Mouse (Mus musculus) midbrain, embryonic 12.5 days (tissue): ENCODE measurements around the gene Gtsf1. TPM values are rescaled to one million over a fixed set of nuclear protein-coding genes. Genes with fewer than 3 reads are reported as not detected.

ENCODE experiments used
- ATAC-seq: fragments of 200-750 bp; cut with Nextera tagmentation; 2 replicates; pipeline ENCODE4 v1.8.0; 2017; ENCODE audit warnings: low read depth, moderate TSS enrichment, moderate library complexity; ENCODE audit not compliant: low FRiP score
- H3K27ac ChIP-seq: fragments of 300-500 bp; sonication (generic); replicated peaks from 2 replicates; pipeline ENCODE4 v1.5.1; 2016; ENCODE audit warnings: mild to moderate bottlenecking
- H3K27me3 ChIP-seq: fragments of 300-500 bp; sonication (generic); 2 replicates; pipeline ENCODE4 v1.6.1; 2016; ENCODE audit warnings: mild to moderate bottlenecking
- H3K36me3 ChIP-seq: fragments of 300-500 bp; sonication (generic); 2 replicates; pipeline ENCODE4 v1.6.1; 2016
- H3K4me1 ChIP-seq: fragments of 300-500 bp; sonication (generic); 2 replicates; pipeline ENCODE4 v1.6.1; 2016
- H3K4me2 ChIP-seq: fragments of 300-500 bp; sonication (generic); replicated peaks from 2 replicates; pipeline ENCODE4 v1.6.1; 2016; ENCODE audit warnings: mild to moderate bottlenecking, moderate library complexity
- H3K4me3 ChIP-seq: fragments of 300-500 bp; sonication (generic); 2 replicates; pipeline ENCODE4 v1.5.1; 2016; ENCODE audit warnings: mild to moderate bottlenecking
- H3K9ac ChIP-seq: fragments of 300-500 bp; sonication (generic); replicated peaks from 2 replicates; pipeline ENCODE4 v1.6.1; 2016; ENCODE audit warnings: mild to moderate bottlenecking, moderate library complexity
- H3K9me3 ChIP-seq: fragments of 300-500 bp; sonication (generic); 2 replicates; pipeline ENCODE4 v1.6.1; 2016; ENCODE audit warnings: mild to moderate bottlenecking
- WGBS: fragments of 180-500 bp; shearing (Covaris S2); methylation state at CpG from one replicate; pipeline ENCODE4 v1.1.7; 2016; 5-methylcytosine and 5-hydroxymethylcytosine counted together
- polyA plus RNA-seq: library from polyadenylated mRNA; unstranded; fragments of >200 nt; fragmentation: Nextera tagmentation; extraction: Ambion mirVana; gene quantifications from 2 replicates; pipeline ENCODE4 v1.2.1, GENCODE M21; 2016

The Gtsf1 gene
- polyA plus RNA-seq, 1 experiment from 2014 or later: not detected

DNA sequence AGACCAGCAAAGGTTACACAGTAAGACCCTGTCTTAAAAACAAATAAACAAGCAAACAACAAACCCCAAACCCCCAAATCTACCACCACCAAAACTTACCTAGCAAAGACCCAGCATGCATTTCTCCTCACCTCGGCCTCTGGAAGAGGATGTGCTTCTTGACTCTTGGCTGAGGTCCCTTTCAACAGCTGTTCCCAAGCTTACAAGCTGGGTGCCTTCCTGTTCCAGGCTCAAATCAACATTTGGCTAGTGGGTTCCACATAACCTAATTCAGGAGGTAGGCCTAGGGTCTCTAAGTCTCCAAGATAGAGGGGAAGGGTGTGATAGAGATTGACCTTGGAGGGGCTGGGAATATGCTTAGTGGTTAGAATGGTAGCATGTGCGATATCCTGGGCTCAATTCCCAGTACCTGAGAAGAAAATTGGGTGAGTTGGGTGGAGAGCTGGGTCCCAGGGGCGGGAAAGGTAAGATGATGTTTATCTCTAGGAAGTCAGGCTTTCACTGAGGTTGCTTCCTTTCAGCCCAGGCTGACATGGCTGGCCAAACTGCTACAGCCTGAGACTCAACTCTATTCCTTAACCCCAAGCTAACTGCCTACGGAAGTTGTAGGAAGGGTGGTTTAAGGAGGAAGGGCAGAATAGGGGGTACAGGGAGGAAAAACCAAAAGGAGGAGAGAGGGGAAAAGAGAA lies 55.0 kb downstream of the Gtsf1 start:
- Histone ChIP-seq H3K9me3 (no peaks in the 10 kb centered on the region), H3K4me1 (no peaks in the 10 kb centered on the region; the same call in 1 of the 2 replicates), H3K27me3 (no peaks in the 10 kb centered on the region), H3K27ac (no peak overlapping the region), H3K4me2 (no peak overlapping the region), H3K4me3 (no peak overlapping the region), H3K36me3 (no peaks in the 10 kb centered on the region), H3K9ac (no peak overlapping the region)
- 90% methylated on average over 4 of the region's 4 CpGs for WGBS
- ATAC-seq: no peak

DNA sequence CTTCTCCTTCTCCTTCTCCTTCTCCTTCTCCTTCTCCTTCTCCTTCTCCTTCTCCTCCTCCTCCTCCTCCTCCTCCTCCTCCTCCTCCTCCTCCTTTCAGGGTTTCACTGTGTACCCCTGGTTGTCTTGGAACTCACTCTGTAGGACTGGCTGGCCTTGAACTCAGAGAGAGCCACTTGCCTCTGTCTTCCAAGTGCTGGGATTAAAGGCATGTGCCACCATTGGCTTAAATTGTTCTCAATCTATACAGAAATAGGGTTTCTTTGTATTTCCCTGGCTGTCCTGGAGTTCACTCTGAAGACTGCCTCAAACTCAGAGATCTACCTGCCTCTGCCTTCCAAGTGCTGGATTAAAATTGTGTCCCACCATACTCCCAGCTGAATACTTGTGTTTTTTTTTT lies 57.8 kb downstream of the Gtsf1 start:
- H3K27ac ChIP-seq: no peak overlapping the region
- H3K36me3 ChIP-seq: no peaks in the 10 kb centered on the region
- ATAC-seq: no peak
- no peaks in the 10 kb centered on the region; the same call in 1 of the 2 replicates for H3K27me3 ChIP-seq
- no peak overlapping the region for H3K4me3 ChIP-seq
- H3K4me2 ChIP-seq: no peak overlapping the region
- 0 out of 2 replicates have a peak, but pooled peaks cover 4% of the 10 kb centered on the region for H3K4me1 ChIP-seq
- H3K9ac ChIP-seq: no peak overlapping the region
- H3K9me3 ChIP-seq: no peaks in the 10 kb centered on the region

DNA sequence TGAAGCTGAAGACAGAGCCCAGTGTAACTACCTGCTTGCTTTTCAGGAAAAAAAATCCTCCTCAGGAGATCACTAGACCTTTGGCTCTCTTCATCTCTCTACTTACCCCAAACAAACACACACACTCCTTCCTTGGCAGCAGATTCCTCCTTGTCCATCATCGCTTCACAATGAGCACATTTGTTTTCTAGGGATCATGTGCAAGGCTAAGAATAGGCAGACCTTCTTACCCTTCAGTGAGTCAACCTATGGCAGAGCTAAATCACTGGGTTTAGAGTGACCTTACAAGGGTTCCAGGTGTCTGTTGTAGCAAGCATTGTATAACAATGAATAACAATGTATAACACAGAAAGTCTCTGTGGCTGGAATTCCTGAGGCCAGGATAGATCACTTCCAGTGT lies 58.5 kb downstream of the Gtsf1 start:
- Histone ChIP-seq H3K4me2 (no peak overlapping the region), H3K36me3 (no peaks in the 10 kb centered on the region), H3K9ac (no peak overlapping the region), H3K27ac (no peak overlapping the region), H3K4me1 (peaks cover 11% of the 10 kb centered on the region), H3K9me3 (no peaks in the 10 kb centered on the region), H3K27me3 (peaks cover 1% of the 10 kb centered on the region; the same call in 1 of the 2 replicates), H3K4me3 (no peak overlapping the region)
- WGBS: 85% methylated on average over 1 of the region's 1 CpGs
- no peak for ATAC-seq

GRCm38 (mm10) chr15:103371208-103371607 lies 59.1 kb downstream of the Gtsf1 start:
- no peak overlapping the region for H3K9ac ChIP-seq
- H3K4me1 ChIP-seq: peaks cover 17% of the 10 kb centered on the region
- no peak overlapping the region for H3K27ac ChIP-seq
- WGBS: 40% methylated on average over 2 of the region's 2 CpGs
- H3K9me3 ChIP-seq: no peaks in the 10 kb centered on the region
- no peaks in the 10 kb centered on the region for H3K36me3 ChIP-seq
- no peak for ATAC-seq
- H3K4me2 ChIP-seq: no peak overlapping the region
- H3K4me3 ChIP-seq: no peak overlapping the region
- peaks cover 7% of the 10 kb centered on the region; the same call in 1 of the 2 replicates for H3K27me3 ChIP-seq

- H3K27me3 ChIP-seq: peaks cover 7% of the 10 kb centered on the region; the same call in 1 of the 2 replicates
- peaks cover 24% of the 10 kb centered on the region for H3K4me1 ChIP-seq
- H3K4me2 ChIP-seq: no peak overlapping the region
- H3K9ac ChIP-seq: no peak overlapping the region
- no peak overlapping the region for H3K27ac ChIP-seq
- no peaks in the 10 kb centered on the region for H3K9me3 ChIP-seq
- H3K36me3 ChIP-seq: no peaks in the 10 kb centered on the region
- no peak overlapping the region for H3K4me3 ChIP-seq
- no peak for ATAC-seq
- 74% methylated on average over 4 of the region's 4 CpGs for WGBS
Observed at GRCm38 (mm10) chr15:103370462-103370861, 59.8 kb downstream of the Gtsf1 start.

DNA sequence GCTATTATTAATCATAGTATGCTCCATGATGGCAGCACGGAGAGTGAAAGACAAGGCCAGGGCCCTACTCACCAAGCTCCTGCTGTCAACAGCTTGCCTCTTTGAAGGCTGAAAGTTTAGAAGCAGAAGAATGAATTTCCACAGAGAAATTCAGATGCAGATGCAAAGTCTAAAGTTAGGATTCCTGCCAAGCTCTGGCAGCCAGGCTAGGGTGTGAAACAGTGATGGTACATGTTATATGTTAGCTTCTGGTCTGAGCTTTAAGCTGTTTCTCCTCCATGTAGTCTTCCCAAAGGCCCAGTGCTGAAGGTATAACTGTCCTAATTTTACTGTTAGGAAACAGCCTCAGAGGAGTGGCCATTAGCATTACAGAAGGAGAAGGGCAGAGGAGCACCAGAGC lies 61.1 kb downstream of the Gtsf1 start:
- WGBS: 66% methylated on average over 1 of the region's 1 CpGs

DNA sequence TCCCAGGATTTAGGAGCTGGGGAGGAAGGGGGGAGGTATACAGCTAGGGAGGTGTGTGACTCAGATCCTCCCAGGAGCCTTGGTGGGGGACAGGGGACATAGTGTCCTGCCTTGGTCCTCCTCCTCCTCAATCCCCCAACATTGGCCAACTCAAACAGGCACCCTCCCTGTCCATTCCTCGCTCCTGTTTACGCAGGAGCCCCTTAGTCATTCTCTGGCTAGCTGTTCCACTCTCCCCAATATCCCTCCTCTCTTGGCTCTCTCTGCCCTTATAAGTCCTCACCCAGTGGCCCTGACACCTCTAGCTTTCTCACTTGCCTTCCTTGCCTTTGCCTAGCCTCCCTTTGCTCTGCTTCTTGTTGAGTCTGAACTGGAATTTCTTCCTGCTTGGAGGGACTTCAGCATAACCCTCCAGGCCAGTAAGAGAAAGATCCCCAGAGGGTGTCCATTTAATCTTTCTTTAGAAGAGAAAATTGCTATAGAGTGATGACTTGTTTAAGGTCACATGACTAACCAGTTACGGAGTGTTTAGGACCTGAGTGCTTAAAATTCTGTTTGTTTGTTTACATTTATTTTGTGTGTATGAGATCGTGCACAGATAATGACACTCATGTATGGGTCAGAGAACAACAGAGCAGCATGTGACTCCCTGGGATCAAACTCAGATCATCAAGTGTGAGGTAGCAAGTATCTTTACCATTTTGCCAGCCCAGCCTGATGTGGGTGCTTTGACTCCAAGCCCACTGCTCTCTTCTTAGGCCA lies 61.9 kb downstream of the Gtsf1 start:
- Histone ChIP-seq H3K4me2 (no peak overlapping the region), H3K36me3 (no peaks in the 10 kb centered on the region), H3K4me1 (peaks cover 39% of the 10 kb centered on the region), H3K9me3 (no peaks in the 10 kb centered on the region), H3K27ac (no peak overlapping the region), H3K27me3 (peaks cover 7% of the 10 kb centered on the region; the same call in 1 of the 2 replicates), H3K4me3 (no peak overlapping the region), H3K9ac (no peak overlapping the region)
- 71% methylated on average over 4 of the region's 4 CpGs for WGBS
- no peak for ATAC-seq

More for the DNA sequence above, 61.1 kb downstream of the Gtsf1 start:
- Histone ChIP-seq H3K27ac (no peak overlapping the region), H3K27me3 (peaks cover 7% of the 10 kb centered on the region; the same call in 1 of the 2 replicates), H3K4me3 (no peak overlapping the region), H3K36me3 (no peaks in the 10 kb centered on the region), H3K4me1 (peaks cover 38% of the 10 kb centered on the region), H3K9me3 (no peaks in the 10 kb centered on the region), H3K9ac (no peak overlapping the region), H3K4me2 (no peak overlapping the region)
- ATAC-seq: no peak

DNA sequence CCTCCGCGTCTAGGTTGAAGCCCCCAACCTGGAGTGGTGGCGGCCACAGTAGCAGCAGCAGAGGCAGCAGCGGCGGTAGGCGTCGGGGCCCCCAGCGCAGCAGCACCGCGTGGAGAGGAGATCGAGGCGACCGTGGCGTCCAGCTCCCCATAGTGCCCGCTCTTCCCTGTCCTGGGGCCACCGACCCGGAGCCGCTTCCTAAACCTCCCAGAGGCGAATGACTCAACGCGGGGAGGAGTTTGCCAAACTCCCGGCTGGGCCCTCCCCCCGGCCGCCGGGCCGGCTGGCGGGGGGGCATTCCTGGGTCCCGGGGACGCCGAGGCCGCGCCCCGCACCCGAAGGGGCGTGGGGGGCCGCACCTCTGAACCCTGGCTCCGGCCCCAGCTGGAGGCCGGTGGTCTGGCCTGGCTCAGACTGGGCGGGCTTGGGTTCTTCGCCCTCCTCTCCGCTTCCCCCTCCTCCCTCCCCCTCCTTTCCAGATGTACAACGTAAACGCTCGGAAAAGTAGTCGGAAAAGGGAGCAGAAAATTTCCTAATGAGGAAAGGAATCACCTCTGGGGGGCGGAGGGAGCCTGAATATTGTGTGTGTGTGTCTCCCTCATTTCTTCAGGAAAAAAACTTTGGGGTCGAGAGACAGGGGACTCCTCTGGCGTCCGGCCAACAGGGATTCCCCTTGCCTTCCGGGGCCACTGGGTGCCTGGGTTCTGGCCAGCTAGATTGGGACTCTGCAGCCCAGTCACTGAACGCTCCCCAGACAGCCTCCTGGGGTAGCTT lies 63.7 kb downstream of the Gtsf1 start, which contains the start of gene Itga5:
TSS of gene Itga5 (minus strand) at position 388 of the 774 bp plus-strand sequence.
- Histone ChIP-seq H3K9me3 (no peaks in the 10 kb centered on the region), H3K36me3 (no peaks in the 10 kb centered on the region), H3K4me2 (peak within 1 kb of the TSS; percentile 96), H3K9ac (peak within 1 kb of the TSS; percentile 80), H3K27ac (peak within 1 kb of the TSS; percentile 31; the same call in 1 of the 2 replicates), H3K4me3 (peak within 1 kb of the TSS; percentile 60), H3K4me1 (peaks cover 39% of the 10 kb centered on the region), H3K27me3 (peaks cover 7% of the 10 kb centered on the region; the same call in 1 of the 2 replicates)
- 1% methylated on average over 46 of the region's 51 CpGs for WGBS
- ATAC-seq: peak; percentile 83

DNA sequence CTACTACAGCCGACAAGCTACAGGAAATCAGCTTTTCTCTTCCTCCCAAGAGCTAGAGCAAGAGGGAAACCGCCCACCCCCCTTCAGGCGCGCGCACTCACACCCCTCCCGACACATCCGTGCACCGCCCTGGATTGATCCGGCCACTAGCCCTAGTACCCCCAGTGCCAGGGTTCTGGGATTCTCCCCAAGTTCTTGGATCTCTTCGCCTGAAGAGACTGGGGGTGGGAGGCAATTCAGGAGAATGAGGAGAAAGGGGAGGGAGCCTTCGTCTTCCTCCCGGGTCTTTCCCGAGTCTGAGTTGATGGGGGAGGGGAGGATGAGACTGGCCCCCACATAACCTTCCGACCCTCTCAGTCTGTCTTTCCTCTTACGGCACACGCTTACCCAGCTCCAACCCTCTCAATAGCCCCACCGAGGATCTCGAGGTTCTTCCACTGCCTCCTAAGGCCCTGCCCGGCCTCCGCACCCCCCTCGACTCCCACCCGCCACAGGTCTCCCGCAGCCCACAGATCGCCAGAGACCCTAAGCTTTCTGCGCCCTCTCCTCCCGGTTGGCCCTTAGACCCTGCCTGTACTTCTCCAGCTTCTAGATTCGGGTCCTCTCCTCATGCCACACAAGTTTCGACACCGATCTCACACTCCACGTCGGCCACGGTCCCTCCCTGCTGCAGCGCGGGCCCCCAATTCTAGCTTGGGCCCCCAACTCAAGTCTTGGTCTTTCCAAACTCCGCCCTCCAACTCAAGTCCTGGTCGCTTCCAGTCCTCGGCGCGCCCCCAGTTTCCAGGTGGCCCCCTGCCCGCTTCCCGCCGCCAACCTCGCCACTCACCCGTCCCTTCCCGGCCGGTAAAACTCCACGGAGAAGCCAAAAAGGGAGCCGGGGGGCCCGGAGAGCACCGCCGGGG lies 64.5 kb downstream of the Gtsf1 start:
- H3K27me3 ChIP-seq: peaks cover 7% of the 10 kb centered on the region; the same call in 1 of the 2 replicates
- no peaks in the 10 kb centered on the region for H3K36me3 ChIP-seq
- WGBS: under 1% methylated on average over 51 of the region's 51 CpGs
- H3K9ac ChIP-seq: peak overlapping the region; percentile 80
- H3K27ac ChIP-seq: 0 out of 2 replicates have a peak overlapping the region, but pooled peaks have one; percentile 31
- peak overlapping the region; percentile 96 for H3K4me2 ChIP-seq
- ATAC-seq: peak; percentile 69
- H3K4me1 ChIP-seq: peaks cover 39% of the 10 kb centered on the region
- H3K9me3 ChIP-seq: no peaks in the 10 kb centered on the region
- H3K4me3 ChIP-seq: peak overlapping the region; percentile 60

- Histone ChIP-seq H3K36me3 (no peaks in the 10 kb centered on the region), H3K27ac (no peak overlapping the region), H3K4me2 (peak overlapping the region; percentile 96), H3K9me3 (no peaks in the 10 kb centered on the region), H3K9ac (peak overlapping the region; percentile 80; the same call in 1 of the 2 replicates), H3K4me1 (peaks cover 39% of the 10 kb centered on the region), H3K4me3 (peak overlapping the region; percentile 60), H3K27me3 (peaks cover 7% of the 10 kb centered on the region; the same call in 1 of the 2 replicates)
- 53% methylated on average over 4 of the region's 4 CpGs for WGBS
- no peak for ATAC-seq
Observed at GRCm38 (mm10) chr15:103364761-103365160, 65.5 kb downstream of the Gtsf1 start.

GRCm38 (mm10) chr15:103363809-103364208 lies 66.5 kb downstream of the Gtsf1 start:
- Histone ChIP-seq H3K27me3 (peaks cover 7% of the 10 kb centered on the region; the same call in 1 of the 2 replicates), H3K4me2 (no peak overlapping the region), H3K27ac (no peak overlapping the region), H3K36me3 (no peaks in the 10 kb centered on the region), H3K9ac (no peak overlapping the region), H3K4me3 (no peak overlapping the region), H3K9me3 (no peaks in the 10 kb centered on the region), H3K4me1 (peaks cover 39% of the 10 kb centered on the region)
- WGBS: 47% methylated on average over 1 of the region's 1 CpGs
- no peak for ATAC-seq
